Mouse (Mus musculus) CH12.LX (cell line): ENCODE data around the gene Rnf144b. TPM values are rescaled to one million over a fixed set of nuclear protein-coding genes. Genes with fewer than 3 reads are reported as not detected.

Experiments used
- DNase-seq: peaks from one replicate; pipeline ENCODE4 v3.0.0-alpha.2; 2013; ENCODE audit errors: extremely low read depth
- H3K27ac ChIP-seq: 2 replicates; pipeline ENCODE4 v1.5.1; 2012; ENCODE audit warnings: low read depth, mild to moderate bottlenecking, control low read depth, moderate library complexity; ENCODE audit not compliant: insufficient read depth
- H3K27me3 ChIP-seq: replicated peaks from 2 replicates; pipeline ENCODE3; 2012; ENCODE audit warnings: inconsistent platforms
- H3K36me3 ChIP-seq, 2 experiments: replicated peaks in 1 of 2; 2 replicates each; pipeline versions ENCODE3 to v1.6.1; 2012; ENCODE audit warnings: inconsistent platforms in 1 of 2, low read length in 1 of 2, mild to moderate bottlenecking in 1 of 2, mixed read lengths in 1 of 2, moderate library complexity in 1 of 2; ENCODE audit not compliant: control insufficient read depth in 1 of 2, insufficient read depth in 1 of 2
- H3K4me1 ChIP-seq, 2 experiments: 2 replicates each; pipeline ENCODE4 v1.6.1; 2012; ENCODE audit warnings: inconsistent platforms in 1 of 2, moderate library complexity in 1 of 2; ENCODE audit not compliant: insufficient read depth in 2 of 2, control insufficient read depth in 1 of 2
- H3K4me2 ChIP-seq: 2 replicates; pipeline ENCODE4 v1.6.1; 2012; ENCODE audit warnings: low read depth, mild to moderate bottlenecking, control low read depth; ENCODE audit not compliant: poor library complexity, insufficient read depth, severe bottlenecking
- H3K4me3 ChIP-seq, 3 experiments: fragments of 150-350 bp in 1 of 3; sonication (generic) in 1 of 3; replicated peaks in 1 of 3; 2 replicates each; pipeline versions ENCODE3 to v1.5.1; 2011 to 2012; ENCODE audit warnings: low read depth in 2 of 3, low read length in 2 of 3, mild to moderate bottlenecking in 2 of 3, moderate library complexity in 2 of 3, control low read depth in 1 of 3, improper control_type of control experiment in 1 of 3, inconsistent platforms in 1 of 3, mixed read lengths in 1 of 3; ENCODE audit not compliant: poor library complexity in 1 of 3
- H3K79me2 ChIP-seq: replicated peaks from 2 replicates; pipeline ENCODE4 v1.6.1; 2012; ENCODE audit warnings: mild to moderate bottlenecking, moderate library complexity; ENCODE audit not compliant: control insufficient read depth, poor library complexity, insufficient read depth, severe bottlenecking; ENCODE audit errors: extremely low read depth
- H3K9ac ChIP-seq: 2 replicates; pipeline ENCODE4 v1.6.1; 2012; ENCODE audit warnings: low read depth, mild to moderate bottlenecking, control low read depth, moderate library complexity; ENCODE audit not compliant: insufficient read depth
- H3K9me3 ChIP-seq: replicated peaks from 2 replicates; pipeline ENCODE3; 2012; ENCODE audit warnings: low read length, inconsistent platforms, mixed read lengths
- CHD1 ChIP-seq: IDR thresholded peaks from 2 replicates; pipeline ENCODE4 v1.6.1; 2012; ENCODE audit warnings: low read depth, low read length, improper control_type of control experiment, inconsistent platforms
- CHD2 ChIP-seq: IDR thresholded peaks from 2 replicates; pipeline ENCODE4 v1.6.1; 2011; ENCODE audit warnings: low read length, improper control_type of control experiment
- ELF1 ChIP-seq: IDR thresholded peaks from 2 replicates; pipeline ENCODE4 v1.6.1; 2014; ENCODE audit warnings: low read depth, mild to moderate bottlenecking, inconsistent platforms, low read length, improper control_type of control experiment
- EP300 ChIP-seq: IDR thresholded peaks from 2 replicates; pipeline ENCODE4 v1.6.1; 2011; ENCODE audit warnings: low read length, improper control_type of control experiment
- ETS1 ChIP-seq: conservative IDR thresholded peaks from 2 replicates; pipeline ENCODE4 v1.6.1; 2012; ENCODE audit warnings: low read depth, mild to moderate bottlenecking, inconsistent platforms, low read length, improper control_type of control experiment, moderate library complexity
- GABPA ChIP-seq: IDR thresholded peaks from 2 replicates; pipeline ENCODE4 v1.6.1; 2012; ENCODE audit warnings: low read depth, low read length, improper control_type of control experiment, inconsistent platforms; ENCODE audit not compliant: insufficient replicate concordance
- HCFC1 ChIP-seq: IDR thresholded peaks from 2 replicates; pipeline ENCODE4 v1.6.1; 2012; ENCODE audit warnings: low read depth, mild to moderate bottlenecking, inconsistent platforms, low read length, improper control_type of control experiment
- IRF4 ChIP-seq: IDR thresholded peaks from 2 replicates; pipeline ENCODE4 v1.6.1; 2014; ENCODE audit warnings: low read depth, mild to moderate bottlenecking, inconsistent platforms, low read length, improper control_type of control experiment
- JUN ChIP-seq: IDR thresholded peaks from 2 replicates; pipeline ENCODE4 v1.6.1; 2011; ENCODE audit warnings: low read depth, mild to moderate bottlenecking, low read length, improper control_type of control experiment, moderate library complexity; ENCODE audit not compliant: insufficient read depth
- JUND ChIP-seq: conservative IDR thresholded peaks from 2 replicates; pipeline ENCODE4 v1.6.1; 2011; ENCODE audit warnings: low read depth, low read length, improper control_type of control experiment
- KAT2A ChIP-seq: IDR thresholded peaks from 2 replicates; pipeline ENCODE4 v1.6.1; 2012; ENCODE audit warnings: low read length, improper control_type of control experiment, inconsistent platforms; ENCODE audit not compliant: insufficient replicate concordance
- MAFK ChIP-seq: IDR thresholded peaks from 2 replicates; pipeline ENCODE4 v1.6.1; 2011; ENCODE audit warnings: low read length, improper control_type of control experiment; ENCODE audit not compliant: insufficient replicate concordance
- NELFE ChIP-seq: IDR thresholded peaks from 2 replicates; pipeline ENCODE4 v1.6.1; 2011; ENCODE audit warnings: low read depth, low read length, improper control_type of control experiment
- PAX5 ChIP-seq: IDR thresholded peaks from 2 replicates; pipeline ENCODE4 v1.6.1; 2012; ENCODE audit warnings: low read length, inconsistent platforms, mixed read lengths
- POLR2A ChIP-seq: IDR thresholded peaks from 2 replicates; pipeline ENCODE4 v1.6.1; 2011; ENCODE audit warnings: low read depth, mild to moderate bottlenecking, improper control_type of control experiment, low read length
- POLR2AphosphoS2 ChIP-seq: IDR thresholded peaks from 2 replicates; pipeline ENCODE4 v1.6.1; 2011; ENCODE audit warnings: low read depth, low read length, improper control_type of control experiment
- RCOR1 ChIP-seq: conservative IDR thresholded peaks from 2 replicates; pipeline ENCODE4 v1.6.1; 2012; ENCODE audit warnings: low read depth, mild to moderate bottlenecking, inconsistent platforms, low read length, improper control_type of control experiment
- USF1 ChIP-seq: IDR thresholded peaks from 2 replicates; pipeline ENCODE4 v1.6.1; 2014; ENCODE audit warnings: low read depth, mild to moderate bottlenecking, inconsistent platforms, low read length, improper control_type of control experiment
- USF2 ChIP-seq: conservative IDR thresholded peaks from 2 replicates; pipeline ENCODE4 v1.6.1; 2011; ENCODE audit warnings: low read depth, low read length, improper control_type of control experiment
- ZC3H11A ChIP-seq: IDR thresholded peaks from 2 replicates; pipeline ENCODE4 v1.6.1; 2012; ENCODE audit warnings: low read depth, mild to moderate bottlenecking, inconsistent platforms, low read length, improper control_type of control experiment
- dilution Hi-C: fragments of 300-500 bp; cut with MboI; formaldehyde crosslinking; loops from 2 replicates; pipeline ENCODE4 v1.14.3; 2020; ENCODE audit warnings: low sequenced_read_pairs; ENCODE audit not compliant: extremely low pct_unique_long_range_greater_than_20kb, extremely low pct_ligation_motif_present
- in situ Hi-C: fragments of 300-500 bp; cut with MboI; formaldehyde crosslinking; loops from 3 replicates; pipeline ENCODE4 v1.14.3; 2019; ENCODE audit warnings: low sequenced_read_pairs, low pct_ligation_motif_present, low pct_unique_long_range_greater_than_20kb, mixed read lengths
- polyA plus RNA-seq: library from polyadenylated mRNA; unstranded; fragments of >175 nt; gene quantifications from 2 replicates; pipeline ENCODE4 v1.2.1, GENCODE M21; 2012; ENCODE audit warnings: low read depth; ENCODE audit not compliant: insufficient read length
- total RNA-seq, 2 experiments: library from RNA; depleted of rRNA; stranded (reverse); fragments of 300-350 nt in 1 of 2; fragments of >200 nt in 1 of 2; gene quantifications; 2 replicates each; pipeline ENCODE4 v1.2.3; 2012 to 2014

Rnf144b gene
- total and polyA plus RNA-seq, 3 experiments = not detected

GRCm38 (mm10) chr13:47248289-47249010 lies 126.0 kb downstream of the Rnf144b start:
- peaks cover 0 to 3% of the 10 kb centered on the region in 2 experiments; a peak in 1 of 4 replicates for H3K4me1 ChIP-seq
- H3K27ac ChIP-seq = no peak overlapping the region
- DNase-seq = no peak
- H3K36me3 ChIP-seq = no peaks in the 10 kb centered on the region
- H3K79me2 ChIP-seq = no peaks in the 10 kb centered on the region
- TF ChIP-seq RCOR1 (no peak), GABPA (no peak), IRF4 (no peak)
- no peak overlapping the region for H3K9ac ChIP-seq
- dilution Hi-C loops = no loop called here
- H3K4me2 ChIP-seq = no peak overlapping the region
- H3K27me3 ChIP-seq = no peaks in the 10 kb centered on the region
- in situ Hi-C loops = no loop called here
- H3K9me3 ChIP-seq = peaks cover 2% of the 10 kb centered on the region
- H3K4me3 ChIP-seq = no peak overlapping the region

DNA sequence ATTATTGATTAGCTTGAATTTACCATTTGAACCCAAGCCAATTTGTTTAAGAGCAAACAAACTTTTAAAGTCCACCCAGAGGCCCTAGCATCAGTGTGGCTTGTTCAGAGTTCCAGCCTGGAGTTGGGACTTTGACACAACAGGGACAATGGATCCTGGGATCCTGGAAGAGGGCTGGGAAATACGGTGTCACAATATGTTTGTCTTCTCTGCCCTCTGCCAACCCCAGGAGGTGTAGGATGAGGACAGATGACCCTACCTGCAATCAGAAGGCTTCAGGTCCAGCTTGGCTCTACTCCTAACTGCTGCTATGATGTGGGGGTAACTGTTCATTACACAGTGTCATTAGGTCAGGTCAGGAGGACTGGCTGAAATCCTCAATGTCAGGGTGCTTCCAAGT lies 128.2 kb downstream of the Rnf144b start:
- no peak for TF ChIP-seq MAFK
- TF ChIP-seq JUN = no peak
- no peak for TF ChIP-seq CHD2
- no peak for TF ChIP-seq ELF1
- no peak for TF ChIP-seq CHD1
- no peak for TF ChIP-seq JUND
- no peak for TF ChIP-seq POLR2AphosphoS2
- no peak for TF ChIP-seq KAT2A
- no peak for TF ChIP-seq NELFE
- TF ChIP-seq POLR2A = no peak
- no peak for TF ChIP-seq PAX5
- no peak for TF ChIP-seq EP300
- no peak for TF ChIP-seq ZC3H11A
- no peak for TF ChIP-seq HCFC1
- no peak for TF ChIP-seq USF2
- TF ChIP-seq USF1 = no peak
- no peak for TF ChIP-seq GABPA
- TF ChIP-seq ETS1 = no peak
- TF ChIP-seq, all 38 proteins: peak for 0
- H3K9ac ChIP-seq = no peak overlapping the region
- H3K9me3 ChIP-seq = no peaks in the 10 kb centered on the region
- in situ Hi-C loops = no loop called here
- H3K79me2 ChIP-seq = no peaks in the 10 kb centered on the region
- DNase-seq = no peak
- H3K36me3 ChIP-seq = no peaks in the 10 kb centered on the region
- dilution Hi-C loops = no loop called here
- H3K4me2 ChIP-seq = no peak overlapping the region
- H3K4me3 ChIP-seq = no peak overlapping the region
- no peak overlapping the region for H3K27ac ChIP-seq
- H3K27me3 ChIP-seq = no peaks in the 10 kb centered on the region
- H3K4me1 ChIP-seq = peaks cover 0 to 3% of the 10 kb centered on the region in 2 experiments; a peak in 1 of 4 replicates
